Mouse (Mus musculus) induced T-regulatory cell, adult 2 months (primary cell): ENCODE measurements around the gene Zfp800.

Experiments
- DNase-seq: peaks from one replicate; pipeline ENCODE4 v3.0.0-alpha.2; 2012; ENCODE audit warnings: low read depth

Zfp800 gene

GRCm38 (mm10) chr6:28309692-28310091 lies 88.1 kb downstream of the Zfp800 start:
- DNase-seq, result peak; percentile 12

- no peak for DNase-seq
Observed at GRCm38 (mm10) chr6:28308929-28309328, 88.9 kb downstream of the Zfp800 start.

GRCm38 (mm10) chr6:28306702-28307101 lies 91.1 kb downstream of the Zfp800 start:
- no peak for DNase-seq

GRCm38 (mm10) chr6:28296306-28296705 lies 101.5 kb downstream of the Zfp800 start:
- no peak for DNase-seq

GRCm38 (mm10) chr6:28295581-28295980 lies 102.2 kb downstream of the Zfp800 start:
- DNase-seq, result no peak

GRCm38 (mm10) chr6:28292810-28293209 lies 105.0 kb downstream of the Zfp800 start:
- peak; percentile 2 for DNase-seq

GRCm38 (mm10) chr6:28279886-28280285 lies 117.9 kb downstream of the Zfp800 start:
- DNase-seq, result no peak

- DNase-seq, result peak; percentile 69
Observed at GRCm38 (mm10) chr6:28262198-28262621, 135.6 kb downstream of the Zfp800 start.

- peak; percentile 87 for DNase-seq
Observed at GRCm38 (mm10) chr6:28261307-28262197, 136.3 kb downstream of the Zfp800 start.

GRCm38 (mm10) chr6:28260425-28261191 lies 137.2 kb downstream of the Zfp800 start:
- DNase-seq, result peak; percentile 57

- DNase-seq, result no peak
Observed at GRCm38 (mm10) chr6:28259750-28260149, 138.1 kb downstream of the Zfp800 start.

GRCm38 (mm10) chr6:28258440-28258839 lies 139.4 kb downstream of the Zfp800 start:
- DNase-seq, result no peak

GRCm38 (mm10) chr6:28257772-28258171 lies 140.0 kb downstream of the Zfp800 start:
- DNase-seq, result no peak

GRCm38 (mm10) chr6:28252790-28253189 lies 145.0 kb downstream of the Zfp800 start:
- no peak for DNase-seq

GRCm38 (mm10) chr6:28248211-28248610 lies 149.6 kb downstream of the Zfp800 start:
- no peak for DNase-seq

- DNase-seq, result no peak
Observed at GRCm38 (mm10) chr6:28232618-28233361, 165.0 kb downstream of the Zfp800 start.

GRCm38 (mm10) chr6:28228085-28228484 lies 169.7 kb downstream of the Zfp800 start:
- DNase-seq, result no peak

GRCm38 (mm10) chr6:28221017-28221416 lies 176.8 kb downstream of the Zfp800 start:
- DNase-seq, result no peak

GRCm38 (mm10) chr6:28218386-28218785 lies 179.4 kb downstream of the Zfp800 start:
- DNase-seq, result no peak

- DNase-seq, result peak; percentile 73
Observed at GRCm38 (mm10) chr6:28215268-28215954, 182.4 kb downstream of the Zfp800 start.

GRCm38 (mm10) chr6:28214658-28215267 lies 183.0 kb downstream of the Zfp800 start:
- no peak for DNase-seq
